Mouse (Mus musculus) hindbrain, postnatal 0 days (tissue): ENCODE results near the gene Kcnip1. TPM values are rescaled to one million over a fixed set of nuclear protein-coding genes. Genes with fewer than 3 reads are reported as not detected.

Experiments
- ATAC-seq: fragments of 200-750 bp; cut with Nextera tagmentation; 2 replicates; pipeline ENCODE4 v1.8.0; 2017; ENCODE audit warnings: mild to moderate bottlenecking, moderate TSS enrichment, moderate library complexity
- DNase-seq: peaks from one replicate; pipeline ENCODE4 v3.0.0-alpha.2; 2015; ENCODE audit warnings: low spot score
- H3K27ac ChIP-seq: fragments of 300-500 bp; sonication (generic); 2 replicates; pipeline ENCODE4 v1.5.1; 2014; ENCODE audit warnings: mild to moderate bottlenecking
- H3K27me3 ChIP-seq: fragments of 300-500 bp; sonication (generic); 2 replicates; pipeline ENCODE4 v1.6.1; 2014; ENCODE audit warnings: low read length, mixed read lengths; ENCODE audit not compliant: insufficient read depth
- H3K36me3 ChIP-seq: fragments of 300-500 bp; sonication (generic); 2 replicates; pipeline ENCODE4 v1.6.1; 2014; ENCODE audit warnings: low read length, mixed read lengths; ENCODE audit not compliant: insufficient read depth
- H3K4me1 ChIP-seq: fragments of 300-500 bp; sonication (generic); 2 replicates; pipeline ENCODE4 v1.6.1; 2014; ENCODE audit warnings: antibody characterized with exemption, low read length, mixed read lengths; ENCODE audit not compliant: insufficient read depth
- H3K4me2 ChIP-seq: fragments of 300-500 bp; sonication (generic); 2 replicates; pipeline ENCODE4 v1.6.1; 2014; ENCODE audit warnings: low read depth, mild to moderate bottlenecking, low read length, moderate library complexity, mixed read lengths
- H3K4me3 ChIP-seq: fragments of 300-500 bp; sonication (generic); 2 replicates; pipeline ENCODE4 v1.5.1; 2014; ENCODE audit warnings: low read length
- H3K9ac ChIP-seq: fragments of 300-500 bp; sonication (generic); replicated peaks from 2 replicates; pipeline ENCODE4 v1.6.1; 2014; ENCODE audit warnings: mild to moderate bottlenecking, low read length, moderate library complexity, mixed read lengths
- H3K9me3 ChIP-seq: fragments of 300-500 bp; sonication (generic); 2 replicates; pipeline ENCODE4 v1.6.1; 2016; ENCODE audit warnings: low read length, mixed read lengths
- CTCF ChIP-seq: IDR thresholded peaks from 2 replicates; pipeline ENCODE4 v1.5.1; 2016; ENCODE audit warnings: antibody characterized with exemption, control low read depth, low read depth
- WGBS: fragments of 180-500 bp; shearing (Covaris S2); extraction: QIAGEN DNeasy Blood & Tissue Kit; methylation state at CpG from one replicate; pipeline ENCODE4 v1.1.7; 2014; 5-methylcytosine and 5-hydroxymethylcytosine counted together
- polyA plus RNA-seq: library from polyadenylated mRNA; unstranded; fragments of >200 nt; fragmentation: Nextera tagmentation; extraction: Ambion mirVana; gene quantifications from 2 replicates; pipeline ENCODE4 v1.2.1, GENCODE M21; 2015
- total RNA-seq: library from RNA; depleted of rRNA; stranded (reverse); fragments of >200 nt; gene quantifications from 2 replicates; pipeline ENCODE4 v1.2.3, GENCODE M21; 2014

Gene Kcnip1
- total and polyA plus RNA-seq, 2 experiments from 2014 or later: 66.8 to 132 TPM

GRCm38 (mm10) chr11:33956623-33957022 is 36.3 kb downstream of the Kcnip1 start:
- H3K4me2 ChIP-seq: no peak overlapping the region
- no peak overlapping the region for H3K9ac ChIP-seq
- no peak for TF ChIP-seq CTCF
- WGBS: 89% methylated on average over 5 of the region's 5 CpGs
- H3K4me1 ChIP-seq: no peaks in the 10 kb centered on the region
- ATAC-seq (no peak), DNase-seq (no peak)
- no peak overlapping the region for H3K27ac ChIP-seq
- H3K36me3 ChIP-seq: no peaks in the 10 kb centered on the region
- H3K4me3 ChIP-seq: no peak overlapping the region
- H3K9me3 ChIP-seq: no peaks in the 10 kb centered on the region
- no peaks in the 10 kb centered on the region for H3K27me3 ChIP-seq

- no peak overlapping the region for H3K27ac ChIP-seq
- H3K36me3 ChIP-seq: no peaks in the 10 kb centered on the region
- TF ChIP-seq CTCF: no peak
- no peak overlapping the region for H3K4me2 ChIP-seq
- no peaks in the 10 kb centered on the region for H3K4me1 ChIP-seq
- H3K27me3 ChIP-seq: no peaks in the 10 kb centered on the region
- H3K9me3 ChIP-seq: no peaks in the 10 kb centered on the region
- no peak overlapping the region for H3K9ac ChIP-seq
- no peak overlapping the region for H3K4me3 ChIP-seq
- ATAC-seq (no peak), DNase-seq (no peak)
- WGBS: 59% methylated on average over 4 of the region's 4 CpGs
Measured at GRCm38 (mm10) chr11:33955982-33956381, 37.0 kb downstream of the Kcnip1 start.

- H3K4me2 ChIP-seq: no peak overlapping the region
- ATAC-seq (no peak), DNase-seq (no peak)
- H3K36me3 ChIP-seq: no peaks in the 10 kb centered on the region
- H3K27ac ChIP-seq: no peak overlapping the region
- H3K27me3 ChIP-seq: no peaks in the 10 kb centered on the region
- TF ChIP-seq CTCF: no peak
- no peaks in the 10 kb centered on the region for H3K9me3 ChIP-seq
- H3K9ac ChIP-seq: no peak overlapping the region
- WGBS: 87% methylated on average over 8 of the region's 8 CpGs
- H3K4me1 ChIP-seq: no peaks in the 10 kb centered on the region
- no peak overlapping the region for H3K4me3 ChIP-seq
Measured at GRCm38 (mm10) chr11:33951684-33952625, 41.0 kb downstream of the Kcnip1 start.

GRCm38 (mm10) chr11:33951155-33951554 is 41.8 kb downstream of the Kcnip1 start:
- H3K27me3 ChIP-seq: no peaks in the 10 kb centered on the region
- H3K4me3 ChIP-seq: no peak overlapping the region
- H3K36me3 ChIP-seq: no peaks in the 10 kb centered on the region
- ATAC-seq (no peak), DNase-seq (no peak)
- TF ChIP-seq CTCF: no peak
- no peak overlapping the region for H3K9ac ChIP-seq
- no peak overlapping the region for H3K4me2 ChIP-seq
- H3K27ac ChIP-seq: no peak overlapping the region
- H3K9me3 ChIP-seq: no peaks in the 10 kb centered on the region
- no peaks in the 10 kb centered on the region for H3K4me1 ChIP-seq
- WGBS: 41% methylated on average over 5 of the region's 5 CpGs

GRCm38 (mm10) chr11:33946501-33946900 is 46.5 kb downstream of the Kcnip1 start:
- Histone ChIP-seq H3K36me3 (no peaks in the 10 kb centered on the region), H3K27me3 (no peaks in the 10 kb centered on the region), H3K9ac (no peak overlapping the region), H3K4me1 (no peaks in the 10 kb centered on the region), H3K4me3 (no peak overlapping the region), H3K9me3 (no peaks in the 10 kb centered on the region), H3K4me2 (no peak overlapping the region), H3K27ac (no peak overlapping the region)
- ATAC-seq (no peak), DNase-seq (no peak)
- no peak for TF ChIP-seq CTCF
- WGBS: 87% methylated on average over 4 of the region's 4 CpGs

GRCm38 (mm10) chr11:33944786-33945328 is 48.1 kb downstream of the Kcnip1 start:
- H3K27me3 ChIP-seq: no peaks in the 10 kb centered on the region
- no peaks in the 10 kb centered on the region for H3K4me1 ChIP-seq
- H3K4me2 ChIP-seq: no peak overlapping the region
- no peak for DNase-seq
- no peak overlapping the region for H3K27ac ChIP-seq
- H3K4me3 ChIP-seq: no peak overlapping the region
- H3K9ac ChIP-seq: no peak overlapping the region
- 91% methylated on average over 9 of the region's 9 CpGs for WGBS
- ATAC-seq: no peak
- no peaks in the 10 kb centered on the region for H3K9me3 ChIP-seq
- TF ChIP-seq CTCF: no peak
- no peaks in the 10 kb centered on the region for H3K36me3 ChIP-seq
